Mouse (Mus musculus) fat pad, adult 2 months (tissue): Measurements from ENCODE around the gene Clcn2.
"Not testable (repeated sequence)": the region's sequence is repeated elsewhere in the genome, so short reads cannot be mapped to it uniquely, and the experiment has no call there.

Experiments used
- DNase-seq: peaks from one replicate; pipeline ENCODE4 v3.0.0-alpha.2; 2011; ENCODE audit warnings: low read depth, low spot score; ENCODE audit errors: extremely low read depth

The Clcn2 gene

DNA sequence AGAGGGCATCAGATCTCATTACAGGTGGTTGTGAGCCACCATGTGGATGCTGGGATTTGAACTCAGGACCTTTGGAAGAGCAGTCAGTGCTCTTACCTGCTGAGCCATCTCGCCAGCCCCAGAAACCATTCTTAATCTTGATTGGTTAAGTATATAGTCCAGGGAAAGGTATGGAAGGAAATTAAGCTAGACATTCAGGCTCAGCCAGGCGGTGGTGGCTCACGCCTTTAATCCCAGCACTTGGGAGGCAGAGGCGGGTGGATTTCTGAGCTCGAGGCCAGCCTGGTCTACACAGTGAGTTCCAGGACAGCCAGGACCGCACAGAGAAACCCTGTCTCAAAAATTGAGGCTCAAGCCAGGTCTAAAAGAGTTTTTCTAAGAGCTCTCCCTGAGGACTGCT is 49.5 kb downstream of the Clcn2 start, which contains the start of gene Eif4g1:
Eif4g1 (plus strand) TSS at position 301 of the 400 bp plus-strand sequence.
- not testable (repeated sequence) for DNase-seq

DNA sequence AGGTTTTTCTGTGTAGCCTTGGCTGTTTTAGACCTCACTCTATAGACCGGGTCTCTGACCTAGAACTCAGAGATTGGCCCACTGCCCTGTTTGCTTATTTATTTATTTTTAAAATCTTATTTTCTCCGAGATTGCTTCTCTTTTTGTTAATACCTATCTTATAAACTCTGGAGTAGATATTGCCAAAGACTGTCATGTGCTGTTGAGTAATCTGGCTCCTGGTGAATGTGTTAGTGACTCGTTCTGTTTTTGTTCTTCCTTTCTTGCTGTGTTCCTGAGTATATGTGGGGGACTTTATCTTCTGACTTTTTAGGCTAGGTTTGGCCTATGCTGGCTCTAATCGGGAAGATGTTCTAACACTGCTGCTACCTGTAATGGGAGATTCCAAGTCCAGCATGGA is 59.9 kb downstream of the Clcn2 start:
- no peak for DNase-seq

DNA sequence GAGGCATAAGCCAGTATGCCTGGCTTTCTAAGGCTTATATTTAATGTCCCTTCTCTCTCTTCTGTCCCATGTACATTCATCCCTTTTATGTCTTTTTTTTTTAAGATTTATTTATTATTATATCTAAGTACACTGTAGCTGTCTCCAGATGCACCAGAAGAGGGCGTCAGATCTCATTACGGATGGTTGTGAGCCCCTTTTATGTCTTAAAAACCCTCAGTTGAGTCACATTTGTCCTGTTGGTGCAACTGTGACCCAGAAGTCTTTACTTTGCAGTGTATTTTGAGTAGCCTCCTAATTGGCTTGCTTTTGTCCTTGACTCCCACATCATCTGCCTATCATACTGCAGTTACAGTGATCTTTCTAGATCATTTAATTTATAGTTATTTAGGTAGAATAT is 64.2 kb downstream of the Clcn2 start:
- DNase-seq, result no peak
